Mouse (Mus musculus): ENCODE measurements at regions not wholly inside any gene's neighbourhood (a gene's known extent, or its start where the extent isn't known, plus 50 kb on each side); places are given as distances from the start of the nearest gene placed in this dataset.

- no peak overlapping the region for H3K27ac ChIP-seq (ENCODE audit: low read length)
- H3K36me3 ChIP-seq (ENCODE audit: insufficient read depth, low read length) = no peaks in the 10 kb centered on the region
- no peaks in the 10 kb centered on the region for H3K9me3 ChIP-seq (ENCODE audit: low read length)
- H3K4me2 ChIP-seq (replicated peaks; ENCODE audit: low read depth, low read length) = no peak overlapping the region
- no peak for ATAC-seq (ENCODE audit: low FRiP score, low TSS enrichment)
- no peaks in the 10 kb centered on the region for H3K27me3 ChIP-seq (ENCODE audit: insufficient read depth, low read length)
- 73% methylated on average over 4 of the region's 4 CpGs for WGBS
- H3K4me3 ChIP-seq (ENCODE audit: low read length) = no peak overlapping the region
- H3K9ac ChIP-seq (replicated peaks; ENCODE audit: low read length) = no peak overlapping the region
- no peaks in the 10 kb centered on the region for H3K4me1 ChIP-seq (ENCODE audit: insufficient read depth, low read length)
Measured at GRCm38 (mm10) chr15:50991667-50992066, 2893.0 kb upstream of the Gm7489 start.

- Histone ChIP-seq H3K27ac (ENCODE audit: low read length) (no peak overlapping the region), H3K4me1 (ENCODE audit: insufficient read depth, low read length) (no peaks in the 10 kb centered on the region), H3K4me2 (replicated peaks; ENCODE audit: low read depth, low read length) (no peak overlapping the region), H3K27me3 (ENCODE audit: insufficient read depth, low read length) (no peaks in the 10 kb centered on the region), H3K9ac (replicated peaks; ENCODE audit: low read length) (no peak overlapping the region), H3K9me3 (ENCODE audit: low read length) (no peaks in the 10 kb centered on the region), H3K4me3 (ENCODE audit: low read length) (no peak overlapping the region), H3K36me3 (ENCODE audit: insufficient read depth, low read length) (no peaks in the 10 kb centered on the region)
- 77% methylated on average over 2 of the region's 2 CpGs for WGBS
- ATAC-seq (ENCODE audit: low FRiP score, low TSS enrichment) = no peak
Measured at GRCm38 (mm10) chr15:50992246-50992645, 2892.5 kb upstream of the Gm7489 start.

- no peak overlapping the region for H3K4me3 ChIP-seq (ENCODE audit: low read length)
- H3K4me2 ChIP-seq (replicated peaks; ENCODE audit: low read depth, low read length) = no peak overlapping the region
- no peaks in the 10 kb centered on the region for H3K36me3 ChIP-seq (ENCODE audit: insufficient read depth, low read length)
- WGBS = 76% methylated on average over 5 of the region's 5 CpGs
- no peaks in the 10 kb centered on the region for H3K27me3 ChIP-seq (ENCODE audit: insufficient read depth, low read length)
- no peak overlapping the region for H3K9ac ChIP-seq (replicated peaks; ENCODE audit: low read length)
- H3K27ac ChIP-seq (ENCODE audit: low read length) = no peak overlapping the region
- no peaks in the 10 kb centered on the region for H3K4me1 ChIP-seq (ENCODE audit: insufficient read depth, low read length)
- no peaks in the 10 kb centered on the region for H3K9me3 ChIP-seq (ENCODE audit: low read length)
- ATAC-seq (ENCODE audit: low FRiP score, low TSS enrichment) = no peak
Measured at GRCm38 (mm10) chr15:50993121-50993520, 2891.6 kb upstream of the Gm7489 start.

- Histone ChIP-seq H3K36me3 (ENCODE audit: insufficient read depth, low read length) (no peaks in the 10 kb centered on the region), H3K4me3 (ENCODE audit: low read length) (no peak overlapping the region), H3K4me1 (ENCODE audit: insufficient read depth, low read length) (no peaks in the 10 kb centered on the region), H3K4me2 (replicated peaks; ENCODE audit: low read depth, low read length) (no peak overlapping the region), H3K9ac (replicated peaks; ENCODE audit: low read length) (no peak overlapping the region), H3K27me3 (ENCODE audit: insufficient read depth, low read length) (no peaks in the 10 kb centered on the region), H3K27ac (ENCODE audit: low read length) (no peak overlapping the region), H3K9me3 (ENCODE audit: low read length) (no peaks in the 10 kb centered on the region)
- no peak for ATAC-seq (ENCODE audit: low FRiP score, low TSS enrichment)
- WGBS = 87% methylated on average over 3 of the region's 3 CpGs
Measured at GRCm38 (mm10) chr15:50995688-50996087, 2889.0 kb upstream of the Gm7489 start.

- H3K27ac ChIP-seq (ENCODE audit: low read length) = no peak overlapping the region
- H3K36me3 ChIP-seq (ENCODE audit: insufficient read depth, low read length) = no peaks in the 10 kb centered on the region
- WGBS = 74% methylated on average over 4 of the region's 4 CpGs
- H3K9me3 ChIP-seq (ENCODE audit: low read length) = no peaks in the 10 kb centered on the region
- no peaks in the 10 kb centered on the region for H3K4me1 ChIP-seq (ENCODE audit: insufficient read depth, low read length)
- no peaks in the 10 kb centered on the region for H3K27me3 ChIP-seq (ENCODE audit: insufficient read depth, low read length)
- H3K4me3 ChIP-seq (ENCODE audit: low read length) = no peak overlapping the region
- no peak overlapping the region for H3K4me2 ChIP-seq (replicated peaks; ENCODE audit: low read depth, low read length)
- no peak for ATAC-seq (ENCODE audit: low FRiP score, low TSS enrichment)
- H3K9ac ChIP-seq (replicated peaks; ENCODE audit: low read length) = no peak overlapping the region
Measured at GRCm38 (mm10) chr15:50996296-50996695, 2888.4 kb upstream of the Gm7489 start.

GRCm38 (mm10) chr15:50997209-50997763 is 2887.4 kb upstream of the Gm7489 start:
- no peak for ATAC-seq (ENCODE audit: low FRiP score, low TSS enrichment)

GRCm38 (mm10) chr15:51038968-51039367 is 2845.7 kb upstream of the Gm7489 start:
- H3K9me3 ChIP-seq (ENCODE audit: low read length) = no peaks in the 10 kb centered on the region
- H3K9ac ChIP-seq (replicated peaks; ENCODE audit: low read length) = no peak overlapping the region
- H3K27me3 ChIP-seq (ENCODE audit: insufficient read depth, low read length) = no peaks in the 10 kb centered on the region
- no peak overlapping the region for H3K27ac ChIP-seq (ENCODE audit: low read length)
- WGBS = 8% methylated on average over 1 of the region's 1 CpGs
- H3K36me3 ChIP-seq (ENCODE audit: insufficient read depth, low read length) = no peaks in the 10 kb centered on the region
- H3K4me2 ChIP-seq (replicated peaks; ENCODE audit: low read depth, low read length) = no peak overlapping the region
- no peak for ATAC-seq (ENCODE audit: low FRiP score, low TSS enrichment)
- H3K4me1 ChIP-seq (ENCODE audit: insufficient read depth, low read length) = no peaks in the 10 kb centered on the region
- no peak overlapping the region for H3K4me3 ChIP-seq (ENCODE audit: low read length)

More at GRCm38 (mm10) chr15:50997209-50997763, 2887.4 kb upstream of the Gm7489 start:
- Histone ChIP-seq H3K4me3 (ENCODE audit: low read length) (no peak overlapping the region), H3K36me3 (ENCODE audit: insufficient read depth, low read length) (no peaks in the 10 kb centered on the region), H3K9me3 (ENCODE audit: low read length) (no peaks in the 10 kb centered on the region), H3K9ac (replicated peaks; ENCODE audit: low read length) (no peak overlapping the region), H3K27ac (ENCODE audit: low read length) (no peak overlapping the region), H3K4me1 (ENCODE audit: insufficient read depth, low read length) (no peaks in the 10 kb centered on the region), H3K27me3 (ENCODE audit: insufficient read depth, low read length) (no peaks in the 10 kb centered on the region), H3K4me2 (replicated peaks; ENCODE audit: low read depth, low read length) (no peak overlapping the region)
- WGBS = 74% methylated on average over 11 of the region's 11 CpGs

GRCm38 (mm10) chr15:51070538-51070937 is 2814.2 kb upstream of the Gm7489 start:
- Histone ChIP-seq H3K4me3 (ENCODE audit: low read length) (no peak overlapping the region), H3K4me2 (replicated peaks; ENCODE audit: low read depth, low read length) (no peak overlapping the region), H3K9ac (replicated peaks; ENCODE audit: low read length) (no peak overlapping the region), H3K9me3 (ENCODE audit: low read length) (no peaks in the 10 kb centered on the region), H3K27ac (ENCODE audit: low read length) (no peak overlapping the region), H3K27me3 (ENCODE audit: insufficient read depth, low read length) (no peaks in the 10 kb centered on the region), H3K4me1 (ENCODE audit: insufficient read depth, low read length) (no peaks in the 10 kb centered on the region), H3K36me3 (ENCODE audit: insufficient read depth, low read length) (no peaks in the 10 kb centered on the region)
- no peak for ATAC-seq (ENCODE audit: low FRiP score, low TSS enrichment)
- WGBS = 84% methylated on average over 10 of the region's 10 CpGs

- H3K4me2 ChIP-seq (replicated peaks; ENCODE audit: low read depth, low read length) = no peak overlapping the region
- H3K27ac ChIP-seq (ENCODE audit: low read length) = no peak overlapping the region
- no peaks in the 10 kb centered on the region for H3K36me3 ChIP-seq (ENCODE audit: insufficient read depth, low read length)
- H3K9ac ChIP-seq (replicated peaks; ENCODE audit: low read length) = no peak overlapping the region
- no peaks in the 10 kb centered on the region for H3K9me3 ChIP-seq (ENCODE audit: low read length)
- no peaks in the 10 kb centered on the region for H3K4me1 ChIP-seq (ENCODE audit: insufficient read depth, low read length)
- 76% methylated on average over 10 of the region's 10 CpGs for WGBS
- H3K27me3 ChIP-seq (ENCODE audit: insufficient read depth, low read length) = no peaks in the 10 kb centered on the region
- no peak for ATAC-seq (ENCODE audit: low FRiP score, low TSS enrichment)
- no peak overlapping the region for H3K4me3 ChIP-seq (ENCODE audit: low read length)
Measured at GRCm38 (mm10) chr15:51071132-51071656, 2813.5 kb upstream of the Gm7489 start.

- no peaks in the 10 kb centered on the region for H3K9me3 ChIP-seq (ENCODE audit: low read length)
- H3K27me3 ChIP-seq (ENCODE audit: insufficient read depth, low read length) = no peaks in the 10 kb centered on the region
- no peak overlapping the region for H3K27ac ChIP-seq (ENCODE audit: low read length)
- 82% methylated on average over 6 of the region's 6 CpGs for WGBS
- H3K4me1 ChIP-seq (ENCODE audit: insufficient read depth, low read length) = no peaks in the 10 kb centered on the region
- ATAC-seq (ENCODE audit: low FRiP score, low TSS enrichment) = no peak
- H3K4me2 ChIP-seq (replicated peaks; ENCODE audit: low read depth, low read length) = no peak overlapping the region
- no peak overlapping the region for H3K4me3 ChIP-seq (ENCODE audit: low read length)
- H3K9ac ChIP-seq (replicated peaks; ENCODE audit: low read length) = no peak overlapping the region
- H3K36me3 ChIP-seq (ENCODE audit: insufficient read depth, low read length) = no peaks in the 10 kb centered on the region
Measured at GRCm38 (mm10) chr15:51073678-51074077, 2811.0 kb upstream of the Gm7489 start.

Data from kidney, embryonic 16.5 days (tissue).